Mouse (Mus musculus): ENCODE results near the gene Lta. TPM values are rescaled to one million over a fixed set of nuclear protein-coding genes. Genes with fewer than 3 reads are reported as not detected.

Gene Lta
- polyA plus RNA-seq, 1 experiment from 2014 or later = not detected

- Histone ChIP-seq H3K27ac (peak overlapping the region; percentile 96), H3K36me3 (ENCODE audit: inconsistent target) (peaks cover 9% of the 10 kb centered on the region; the same call in 1 of the 2 replicates), H3K4me3 (ENCODE audit: inconsistent target) (no peak overlapping the region), H3K79me2 (ENCODE audit: inconsistent target) (peaks cover 30% of the 10 kb centered on the region)
- WGBS (ENCODE audit: missing documents) = 0% methylated on average over 1 of the region's 1 CpGs
Measured at GRCm38 (mm10) chr17:35189186-35189585, 16.0 kb downstream of the Lta start.

- Histone ChIP-seq H3K79me2 (ENCODE audit: inconsistent target) (peaks cover 30% of the 10 kb centered on the region), H3K36me3 (ENCODE audit: inconsistent target) (peaks cover 12% of the 10 kb centered on the region; the same call in 1 of the 2 replicates), H3K4me3 (ENCODE audit: inconsistent target) (peak within 1 kb of the TSS; percentile 61), H3K27ac (peak within 1 kb of the TSS; percentile 96)
- WGBS (ENCODE audit: missing documents) = 8% methylated on average over 7 of the region's 7 CpGs
Measured at GRCm38 (mm10) chr17:35187959-35188610, 17.1 kb downstream of the Lta start, which contains the start of gene Lst1. Gene Lst1 (minus strand): TSS chr17:35188439.

DNA sequence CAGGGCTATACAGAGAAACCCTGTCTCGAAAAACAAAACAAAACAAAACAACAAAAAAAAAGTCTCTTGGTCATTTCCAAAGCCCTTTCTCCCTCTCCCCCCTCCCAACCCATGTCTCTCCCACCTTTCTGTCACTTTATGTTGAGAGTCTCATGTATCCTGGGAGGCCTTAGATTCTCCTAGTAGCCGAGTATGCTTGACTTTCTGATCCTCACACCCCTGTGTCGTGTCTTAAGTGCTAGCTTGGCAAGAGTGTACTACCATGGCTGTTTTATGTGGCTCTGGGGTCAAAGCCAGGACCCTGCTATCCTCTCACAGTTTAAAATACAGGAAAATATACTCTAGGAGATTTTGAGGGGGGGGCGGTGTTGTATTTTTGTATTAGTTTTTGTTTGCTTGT lies 17.8 kb downstream of the Lta start:
- H3K27ac ChIP-seq = peak overlapping the region; percentile 96
- peaks cover 30% of the 10 kb centered on the region for H3K79me2 ChIP-seq (ENCODE audit: inconsistent target)
- 41% methylated on average over 4 of the region's 4 CpGs for WGBS (ENCODE audit: missing documents)
- H3K36me3 ChIP-seq (ENCODE audit: inconsistent target) = peaks cover 12% of the 10 kb centered on the region; the same call in 1 of the 2 replicates
- peak overlapping the region; percentile 61 for H3K4me3 ChIP-seq (ENCODE audit: inconsistent target)

DNA sequence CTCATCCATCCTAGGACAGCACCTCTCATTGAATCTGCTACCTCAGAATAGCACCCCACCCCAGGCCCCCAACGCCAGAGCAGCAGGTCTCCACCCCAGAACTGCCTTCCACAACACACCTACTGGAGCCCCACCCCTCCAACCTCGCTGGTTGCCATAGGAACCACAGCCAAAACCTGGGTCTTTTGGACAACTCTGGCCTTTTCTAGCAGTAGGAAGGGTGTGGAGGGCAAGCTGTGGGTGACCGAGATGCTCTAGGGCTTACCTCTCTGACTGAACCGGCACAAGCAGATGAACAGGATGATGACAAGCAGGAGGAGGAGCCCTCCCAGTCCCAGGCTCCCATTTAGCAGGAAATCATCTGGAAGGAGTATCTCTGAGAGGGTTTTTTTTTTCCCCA lies 18.5 kb downstream of the Lta start:
- Histone ChIP-seq H3K27ac (peak overlapping the region; percentile 96), H3K4me3 (ENCODE audit: inconsistent target) (peak overlapping the region; percentile 61), H3K36me3 (ENCODE audit: inconsistent target) (peaks cover 12% of the 10 kb centered on the region; the same call in 1 of the 2 replicates), H3K79me2 (ENCODE audit: inconsistent target) (peaks cover 30% of the 10 kb centered on the region)
- 3% methylated on average over 4 of the region's 4 CpGs for WGBS (ENCODE audit: missing documents)

DNA sequence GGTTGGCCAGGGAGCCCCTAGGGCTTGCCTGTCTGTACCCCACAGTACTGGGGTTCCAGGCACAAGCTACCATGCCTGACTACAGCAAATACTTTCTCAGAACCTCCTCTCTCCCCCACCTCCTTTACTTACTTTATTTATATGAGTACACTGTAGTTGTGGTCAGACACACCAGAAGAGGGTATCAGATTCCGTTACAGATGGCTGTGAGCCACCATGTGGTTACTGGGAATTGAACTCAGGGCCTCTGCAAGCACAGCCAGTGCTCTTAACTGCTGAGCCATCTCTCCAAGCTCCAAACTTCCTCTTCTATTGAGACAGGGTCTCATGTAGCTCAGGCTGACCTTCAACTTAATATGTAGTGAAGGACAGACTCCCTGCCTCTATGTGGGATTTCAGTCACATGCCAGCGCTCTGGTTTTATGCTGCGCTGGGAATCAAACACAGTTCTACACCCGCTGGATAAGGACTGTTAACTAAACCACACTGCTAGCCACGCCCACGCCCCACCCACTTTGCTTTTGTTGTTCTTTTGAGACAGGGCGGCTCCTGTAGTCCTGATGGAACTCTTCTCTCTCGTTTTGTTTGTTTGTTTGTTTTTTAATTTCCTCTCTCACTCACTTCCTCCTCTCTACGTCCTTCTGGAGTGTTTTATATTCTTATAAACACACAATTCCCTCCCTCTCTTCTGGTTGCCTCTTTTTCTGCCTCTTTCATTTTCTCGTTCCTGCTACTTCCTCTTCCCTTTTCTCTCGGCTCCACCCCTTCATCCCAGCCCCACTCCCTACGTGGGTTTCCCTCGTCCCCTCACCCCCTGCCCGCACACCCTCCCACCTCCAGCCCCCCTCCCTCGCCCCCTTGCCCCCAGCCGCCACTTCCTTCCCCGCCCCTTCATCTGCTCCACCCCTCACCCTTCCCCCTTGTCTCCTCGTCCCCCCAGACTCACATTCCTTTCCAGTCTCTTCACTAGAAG lies 19.2 kb downstream of the Lta start:
- Histone ChIP-seq H3K79me2 (ENCODE audit: inconsistent target) (peaks cover 30% of the 10 kb centered on the region), H3K36me3 (ENCODE audit: inconsistent target) (peaks cover 12% of the 10 kb centered on the region; the same call in 1 of the 2 replicates), H3K27ac (peak overlapping the region; percentile 96), H3K4me3 (ENCODE audit: inconsistent target) (peak overlapping the region; percentile 61)
- WGBS (ENCODE audit: missing documents) = 3% methylated on average over 14 of the region's 18 CpGs

DNA sequence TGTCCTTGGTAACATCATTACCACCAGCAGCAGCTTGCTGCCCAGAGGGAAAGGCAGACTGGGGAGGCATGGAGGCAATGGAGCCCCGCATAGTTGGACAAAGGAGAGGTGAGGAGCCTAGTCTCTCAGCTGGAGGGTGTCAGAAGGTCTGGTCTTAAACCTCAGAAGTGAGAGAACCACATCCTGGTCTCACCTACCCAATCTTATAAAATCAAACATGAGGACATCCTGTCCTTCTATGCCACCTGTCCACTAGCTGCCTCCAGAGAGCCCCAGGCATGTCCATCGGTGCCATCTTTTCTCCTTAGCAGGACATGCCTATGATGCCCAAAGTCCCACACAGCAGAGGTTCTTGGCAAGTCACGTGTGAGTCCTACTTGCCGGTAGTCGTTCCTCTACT lies 25.1 kb downstream of the Lta start:
- H3K4me3 ChIP-seq (ENCODE audit: inconsistent target) = no peak overlapping the region
- WGBS (ENCODE audit: missing documents) = 87% methylated on average over 5 of the region's 5 CpGs
- H3K36me3 ChIP-seq (ENCODE audit: inconsistent target) = peaks cover 12% of the 10 kb centered on the region; the same call in 1 of the 2 replicates
- H3K27ac ChIP-seq = no peak overlapping the region
- H3K79me2 ChIP-seq (ENCODE audit: inconsistent target) = peaks cover 2% of the 10 kb centered on the region; the same call in 1 of the 2 replicates

DNA sequence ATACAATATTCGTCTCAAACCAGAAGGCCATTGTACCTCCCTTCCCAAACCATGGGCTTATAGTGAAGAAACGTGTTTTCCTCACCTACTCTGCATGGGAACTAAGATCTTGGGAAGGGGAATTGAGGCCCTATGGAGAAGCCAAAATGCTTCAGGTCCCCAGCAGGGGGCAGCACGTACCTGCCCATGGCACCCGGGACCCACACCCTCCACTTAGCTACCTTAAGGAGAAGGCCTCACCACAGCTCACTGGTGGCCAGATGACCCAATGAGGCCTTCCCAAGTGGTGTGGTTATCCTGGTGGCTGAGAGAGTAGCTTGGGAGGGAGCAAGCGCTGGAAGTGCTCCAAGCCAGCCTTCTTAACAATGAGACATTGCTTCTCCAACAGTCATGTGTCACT lies 26.6 kb downstream of the Lta start:
- no peaks in the 10 kb centered on the region for H3K79me2 ChIP-seq (ENCODE audit: inconsistent target)
- no peak overlapping the region for H3K27ac ChIP-seq
- H3K4me3 ChIP-seq (ENCODE audit: inconsistent target) = no peak overlapping the region
- no peaks in the 10 kb centered on the region for H3K36me3 ChIP-seq (ENCODE audit: inconsistent target)
- 20% methylated on average over 5 of the region's 5 CpGs for WGBS (ENCODE audit: missing documents)

- peaks cover 15% of the 10 kb centered on the region; the same call in 1 of the 2 replicates for H3K79me2 ChIP-seq (ENCODE audit: inconsistent target)
- WGBS (ENCODE audit: missing documents) = 88% methylated on average over 2 of the region's 2 CpGs
- H3K27ac ChIP-seq = no peak within 1 kb of the TSS
- no peak within 1 kb of the TSS for H3K4me3 ChIP-seq (ENCODE audit: inconsistent target)
- peaks cover 2% of the 10 kb centered on the region; the same call in 1 of the 2 replicates for H3K36me3 ChIP-seq (ENCODE audit: inconsistent target)
Measured at GRCm38 (mm10) chr17:35175968-35176367, 29.2 kb downstream of the Lta start, which contains the start of gene Aif1. Gene Aif1 (minus strand): TSS chr17:35176068.

GRCm38 (mm10) chr17:35175382-35175781 lies 29.8 kb downstream of the Lta start:
- H3K36me3 ChIP-seq (ENCODE audit: inconsistent target) = peaks cover 6% of the 10 kb centered on the region; the same call in 1 of the 2 replicates
- H3K4me3 ChIP-seq (ENCODE audit: inconsistent target) = no peak overlapping the region
- peaks cover 20% of the 10 kb centered on the region; the same call in 1 of the 2 replicates for H3K79me2 ChIP-seq (ENCODE audit: inconsistent target)
- 67% methylated on average over 6 of the region's 6 CpGs for WGBS (ENCODE audit: missing documents)
- H3K27ac ChIP-seq = no peak overlapping the region

GRCm38 (mm10) chr17:35174201-35174977 lies 30.8 kb downstream of the Lta start:
- WGBS (ENCODE audit: missing documents) = 49% methylated on average over 7 of the region's 8 CpGs
- Histone ChIP-seq H3K79me2 (ENCODE audit: inconsistent target) (peaks cover 30% of the 10 kb centered on the region; the same call in 1 of the 2 replicates), H3K36me3 (ENCODE audit: inconsistent target) (peaks cover 14% of the 10 kb centered on the region; the same call in 1 of the 2 replicates), H3K4me3 (ENCODE audit: inconsistent target) (no peak overlapping the region), H3K27ac (peak overlapping the region; percentile 88)

GRCm38 (mm10) chr17:35173329-35173728 lies 31.8 kb downstream of the Lta start:
- Histone ChIP-seq H3K4me3 (ENCODE audit: inconsistent target) (no peak overlapping the region), H3K79me2 (ENCODE audit: inconsistent target) (peaks cover 34% of the 10 kb centered on the region; the same call in 1 of the 2 replicates), H3K36me3 (ENCODE audit: inconsistent target) (peaks cover 15% of the 10 kb centered on the region; the same call in 1 of the 2 replicates), H3K27ac (peak overlapping the region; percentile 88)
- 56% methylated on average over 3 of the region's 3 CpGs for WGBS (ENCODE audit: missing documents)

- WGBS (ENCODE audit: missing documents) = 29% methylated on average over 11 of the region's 11 CpGs
- H3K27ac ChIP-seq = peak overlapping the region; percentile 88
- peak overlapping the region; percentile 42 for H3K4me3 ChIP-seq (ENCODE audit: inconsistent target)
- peaks cover 41% of the 10 kb centered on the region; the same call in 1 of the 2 replicates for H3K79me2 ChIP-seq (ENCODE audit: inconsistent target)
- H3K36me3 ChIP-seq (ENCODE audit: inconsistent target) = peaks cover 22% of the 10 kb centered on the region; the same call in 1 of the 2 replicates
Measured at GRCm38 (mm10) chr17:35172445-35173234, 32.5 kb downstream of the Lta start.

GRCm38 (mm10) chr17:35168541-35169207 lies 36.5 kb downstream of the Lta start:
- Histone ChIP-seq H3K4me3 (ENCODE audit: inconsistent target) (no peak overlapping the region), H3K27ac (no peak overlapping the region), H3K79me2 (ENCODE audit: inconsistent target) (peaks cover 54% of the 10 kb centered on the region), H3K36me3 (ENCODE audit: inconsistent target) (peaks cover 23% of the 10 kb centered on the region; the same call in 1 of the 2 replicates)
- 23% methylated on average over 4 of the region's 4 CpGs for WGBS (ENCODE audit: missing documents)
